Mouse (Mus musculus) kidney, adult 9 months (tissue): ENCODE measurements at regions not wholly inside any gene's neighbourhood (a gene's known extent, or its start where the extent isn't known, plus 50 kb on each side); places are given as distances from the start of the nearest gene placed in this dataset.

Source experiments
- DNase-seq: peaks from one replicate; pipeline ENCODE4 v3.0.0; 2022

GRCm38 (mm10) chr5:91198620-91199019, 59.2 kb downstream of the Areg start:
- peak; percentile 25 for DNase-seq

- DNase-seq = peak; percentile 18
These were observed 61.0 kb downstream of the Areg start for GRCm38 (mm10) chr5:91200448-91200847.

GRCm38 (mm10) chr5:91204225-91205005, 65.0 kb downstream of the Areg start:
- DNase-seq = peak; percentile 82

GRCm38 (mm10) chr5:91205350-91205880, 66.0 kb downstream of the Areg start:
- no peak for DNase-seq

GRCm38 (mm10) chr5:91206569-91207490, 67.4 kb downstream of the Areg start:
- DNase-seq = no peak

- no peak for DNase-seq
These were observed 80.8 kb downstream of the Areg start for GRCm38 (mm10) chr5:91220174-91220573.

- no peak for DNase-seq
These were observed 102.3 kb downstream of the Areg start for GRCm38 (mm10) chr5:91241656-91242055.

- DNase-seq = no peak
These were observed 108.0 kb downstream of the Areg start for GRCm38 (mm10) chr5:91247444-91247843.

GRCm38 (mm10) chr5:91261895-91262294, 122.5 kb downstream of the Areg start:
- DNase-seq = no peak

GRCm38 (mm10) chr5:91262526-91262925, 123.1 kb downstream of the Areg start:
- no peak for DNase-seq

- DNase-seq = peak; percentile 42
These were observed 131.3 kb downstream of the Areg start for GRCm38 (mm10) chr5:91270747-91271146.

GRCm38 (mm10) chr5:91271416-91271815, 131.4 kb downstream of the Btc start:
- DNase-seq = no peak

GRCm38 (mm10) chr5:91274411-91274810, 128.4 kb downstream of the Btc start:
- no peak for DNase-seq

GRCm38 (mm10) chr5:91278466-91278865, 124.3 kb downstream of the Btc start:
- no peak for DNase-seq

GRCm38 (mm10) chr5:91279464-91279863, 123.3 kb downstream of the Btc start:
- no peak for DNase-seq

- no peak for DNase-seq
These were observed 119.8 kb downstream of the Btc start for GRCm38 (mm10) chr5:91282969-91283368.

- peak; percentile 84 for DNase-seq
These were observed 109.7 kb downstream of the Btc start for GRCm38 (mm10) chr5:91293073-91293472.

GRCm38 (mm10) chr5:91294957-91295356, 107.8 kb downstream of the Btc start:
- DNase-seq = peak; percentile 37

GRCm38 (mm10) chr5:91297068-91297467, 105.7 kb downstream of the Btc start:
- no peak for DNase-seq

GRCm38 (mm10) chr5:91302114-91302513, 100.7 kb downstream of the Btc start:
- no peak for DNase-seq

GRCm38 (mm10) chr5:91302943-91303342, 99.9 kb downstream of the Btc start:
- no peak for DNase-seq

GRCm38 (mm10) chr5:91303702-91304101, 99.1 kb downstream of the Btc start:
- no peak for DNase-seq

GRCm38 (mm10) chr5:91307031-91307430, 95.8 kb downstream of the Btc start:
- DNase-seq = no peak
